Mouse (Mus musculus): ENCODE results near the gene Dennd5a.

Gene Dennd5a

GRCm38 (mm10) chr7:109963707-109964106 lies 3.4 kb upstream of the Dennd5a start:
- no peak for DNase-seq (ENCODE audit: low spot score in 2 of 2)

DNA sequence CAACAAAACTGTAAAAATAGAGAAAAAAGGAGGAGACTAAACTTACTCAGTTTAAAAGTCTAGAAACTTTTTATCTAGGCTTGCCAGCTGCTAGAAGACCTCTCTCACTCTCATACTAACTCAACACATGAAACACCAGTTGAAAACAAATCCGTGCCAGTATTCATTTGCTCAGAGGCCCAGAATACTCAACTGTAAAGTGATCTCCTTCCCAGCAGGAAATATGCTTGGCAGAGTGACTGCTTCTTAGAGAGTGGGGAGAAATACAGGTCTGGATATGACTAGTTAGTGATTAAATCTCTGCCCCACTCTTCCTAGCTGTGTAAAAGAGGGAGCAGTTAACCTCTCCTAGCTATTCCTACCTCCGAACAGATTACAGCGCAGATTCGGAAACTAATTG lies 2.3 kb upstream of the Dennd5a start:
- no peak for DNase-seq (ENCODE audit: low spot score in 2 of 2)

DNA sequence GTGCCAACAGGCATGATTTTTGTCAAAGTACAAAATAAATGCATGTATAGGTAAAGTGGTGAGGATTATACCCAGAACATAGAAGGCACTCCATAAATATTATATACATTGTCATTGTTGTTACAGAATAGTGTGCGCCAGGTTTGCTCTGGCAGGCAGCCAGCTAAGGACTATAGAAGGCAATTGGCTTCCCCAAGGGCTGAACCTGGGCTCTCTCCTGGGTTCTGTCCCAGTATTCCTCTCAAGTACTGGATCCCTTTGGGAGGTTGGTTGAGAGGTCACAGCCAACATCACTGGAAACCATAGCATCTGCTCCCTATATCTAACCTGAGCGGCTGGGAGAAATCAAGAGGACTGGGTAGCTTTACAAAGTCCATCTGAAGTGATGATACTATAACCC lies 1.3 kb upstream of the Dennd5a start:
- no peak for DNase-seq (ENCODE audit: low spot score in 2 of 2)

- no peak for DNase-seq (ENCODE audit: low spot score in 2 of 2)
Observed at GRCm38 (mm10) chr7:109960613-109961154, 414 bp upstream of the Dennd5a start.

GRCm38 (mm10) chr7:109958843-109959715 lies 1.2 kb downstream of the Dennd5a start:
- DNase-seq (ENCODE audit: low spot score in 2 of 2): no peak

DNA sequence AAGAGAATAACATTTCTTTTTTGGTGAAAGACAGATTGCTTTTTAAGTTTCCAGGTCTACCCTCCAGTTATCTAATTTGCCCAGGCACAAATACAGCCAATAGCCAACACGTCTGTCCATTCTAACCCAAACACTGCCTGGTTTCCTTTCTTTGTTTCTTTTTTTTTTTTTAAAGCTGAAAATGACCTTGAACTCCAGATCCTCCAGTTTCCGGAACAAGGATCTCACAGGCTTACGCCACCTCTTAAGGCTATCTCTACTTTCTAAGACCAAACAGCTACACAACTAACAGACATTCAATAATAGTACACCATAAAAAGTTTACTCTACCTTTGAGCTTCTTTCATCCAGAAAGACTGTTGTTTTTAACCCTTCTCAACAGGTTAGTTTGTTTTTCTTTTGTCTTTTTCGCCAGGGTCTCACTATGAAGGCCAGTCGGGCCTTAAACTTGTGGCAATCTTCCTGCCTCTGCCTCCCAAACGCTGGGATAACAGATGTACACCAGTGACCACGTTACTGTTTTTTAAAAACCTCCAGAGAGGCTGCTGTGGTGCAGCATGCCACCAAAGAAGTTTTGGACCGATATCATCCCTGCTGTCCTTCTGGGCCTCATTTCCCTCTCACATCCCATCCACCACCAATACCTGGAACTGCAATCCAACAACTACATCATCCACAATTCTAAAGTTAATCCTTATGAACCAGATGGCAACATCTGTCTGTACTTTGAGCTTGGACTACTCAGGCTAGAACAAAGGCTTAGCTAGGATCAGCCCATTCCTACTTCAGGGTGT lies 2.1 kb downstream of the Dennd5a start:
- DNase-seq (ENCODE audit: low spot score in 2 of 2): no peak

DNA sequence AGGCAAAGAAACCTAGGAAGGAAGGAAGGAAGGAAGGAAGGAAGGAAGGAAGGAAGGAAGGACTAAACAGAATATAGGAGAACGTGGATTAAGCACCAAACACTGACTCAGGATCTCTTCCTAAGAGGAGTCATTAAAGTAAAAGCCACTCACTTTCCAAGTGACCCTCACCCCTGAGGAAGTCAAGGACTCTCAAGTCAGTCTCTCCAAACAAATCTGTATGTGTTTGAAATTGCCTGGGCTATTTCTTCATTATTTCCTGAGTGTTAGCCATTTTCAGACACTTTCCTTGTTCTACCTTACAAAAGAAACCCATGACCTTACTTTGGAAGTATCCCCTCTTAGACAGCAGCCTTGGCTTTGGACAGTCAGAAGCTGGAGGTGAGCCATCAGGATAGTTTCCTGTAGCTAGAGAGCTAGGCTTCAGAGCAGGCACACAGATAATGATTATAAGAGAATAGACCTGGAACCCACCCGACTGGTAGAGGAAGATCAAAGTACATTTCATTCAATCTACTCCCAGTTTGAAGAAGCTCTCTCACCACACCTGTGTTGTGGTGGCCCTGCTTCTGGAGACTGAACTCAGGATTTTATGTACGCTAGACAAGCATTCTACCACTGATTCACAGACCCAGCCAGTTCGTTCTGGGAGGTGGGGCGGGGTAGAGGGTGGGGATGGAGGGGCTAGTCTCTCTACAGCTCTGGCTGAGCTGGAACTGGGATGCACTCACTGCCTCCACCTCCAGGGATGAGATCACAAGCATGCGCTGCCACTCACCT lies 5.5 kb downstream of the Dennd5a start:
- no peak for DNase-seq (ENCODE audit: low spot score in 2 of 2)

DNA sequence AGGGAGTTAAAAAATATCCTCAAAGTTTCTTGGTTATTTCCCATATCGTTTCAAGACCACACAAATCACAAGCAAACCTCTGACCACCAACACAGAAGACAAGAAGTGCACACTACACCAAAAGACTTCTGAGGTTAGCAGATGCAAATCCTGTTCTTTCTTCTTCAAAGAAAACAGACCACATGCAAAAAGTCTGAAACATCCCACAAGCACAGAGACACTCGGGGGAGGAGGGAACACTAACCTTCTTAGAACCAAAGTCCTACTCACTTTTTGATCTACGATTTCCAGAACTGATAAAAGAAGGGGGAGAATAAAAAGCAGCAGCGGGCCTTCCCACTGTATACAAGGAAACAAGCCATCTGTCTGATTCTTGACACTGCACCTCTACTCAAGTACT lies 9.0 kb downstream of the Dennd5a start:
- DNase-seq (ENCODE audit: low spot score in 2 of 2): no peak

DNA sequence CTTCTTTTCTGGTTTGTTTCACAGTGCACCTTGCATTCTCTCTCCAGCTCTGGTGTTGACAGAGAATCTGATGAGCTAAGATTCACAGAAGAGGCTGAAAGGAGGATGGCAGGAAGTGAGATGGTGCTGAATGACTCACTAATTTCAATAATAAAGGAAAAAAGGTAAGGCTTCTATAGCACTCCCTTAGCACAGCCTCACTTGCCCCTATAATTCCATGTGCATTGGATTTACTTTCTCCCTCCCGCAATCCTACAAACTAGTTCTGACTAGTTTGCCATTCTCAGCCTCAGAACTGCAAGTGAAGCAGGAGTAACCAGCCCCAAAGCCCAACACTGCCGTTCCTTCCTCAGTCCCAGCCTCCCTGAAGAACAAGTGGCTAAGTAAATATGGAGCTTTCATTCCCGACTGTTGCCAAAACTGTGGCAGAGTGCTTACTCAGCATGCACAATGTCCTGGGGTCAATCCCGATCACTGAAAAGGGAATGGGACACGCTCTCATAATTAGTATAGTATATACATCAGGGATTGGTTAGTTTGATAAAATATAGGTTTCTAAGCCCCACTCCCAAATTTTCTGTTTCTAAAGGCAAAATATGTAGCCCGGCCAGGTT lies 15.7 kb downstream of the Dennd5a start:
- DNase-seq (ENCODE audit: low spot score in 2 of 2): no peak

- no peak for DNase-seq (ENCODE audit: low spot score in 2 of 2)
Observed at GRCm38 (mm10) chr7:109929628-109930027, 30.6 kb downstream of the Dennd5a start.

GRCm38 (mm10) chr7:109928365-109928764 lies 31.9 kb downstream of the Dennd5a start:
- no peak for DNase-seq (ENCODE audit: low spot score in 2 of 2)

DNA sequence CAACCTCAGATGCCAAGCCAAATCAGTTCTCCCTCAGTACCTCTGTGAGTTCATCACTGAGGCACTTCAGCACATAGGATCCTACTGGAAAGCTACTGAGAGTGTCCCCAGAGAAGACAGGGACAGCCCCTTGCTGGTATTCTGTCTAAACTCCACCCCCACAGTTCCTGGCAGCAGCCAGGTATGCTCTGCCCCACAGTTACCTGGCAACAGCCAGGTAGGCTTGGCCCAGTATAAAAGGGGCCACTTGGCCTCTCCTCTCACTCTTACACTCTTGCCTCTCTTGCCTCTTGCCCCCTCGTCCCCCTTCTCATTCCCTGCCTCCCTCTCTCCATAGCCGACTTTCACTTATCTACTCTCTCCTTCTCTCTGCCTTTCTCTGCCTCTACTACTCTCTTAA lies 35.3 kb downstream of the Dennd5a start:
- DNase-seq (ENCODE audit: low spot score in 2 of 2): no peak

GRCm38 (mm10) chr7:109922889-109923288 lies 37.4 kb downstream of the Dennd5a start:
- DNase-seq (ENCODE audit: low spot score in 2 of 2): no peak

DNA sequence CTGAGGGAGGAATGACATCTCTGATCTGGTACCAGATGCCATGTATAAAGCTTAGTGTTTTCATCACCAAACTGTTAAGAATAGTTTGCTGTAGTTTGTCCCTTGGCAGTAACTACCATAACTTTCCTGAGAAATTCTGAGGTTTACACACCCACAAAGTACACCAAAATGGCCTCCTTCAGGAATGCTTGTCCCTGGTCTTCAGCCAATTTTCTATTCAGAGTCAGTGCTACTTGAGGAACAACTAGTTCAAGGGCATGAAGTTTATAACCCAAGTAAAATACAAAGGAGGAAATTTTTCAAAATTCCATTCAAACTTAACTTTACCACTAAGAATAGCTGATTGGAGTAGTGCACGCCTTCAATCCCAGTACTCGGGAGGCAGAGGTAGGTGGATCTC lies 54.1 kb downstream of the Dennd5a start:
- DNase-seq (ENCODE audit: low spot score in 2 of 2): no peak

DNA sequence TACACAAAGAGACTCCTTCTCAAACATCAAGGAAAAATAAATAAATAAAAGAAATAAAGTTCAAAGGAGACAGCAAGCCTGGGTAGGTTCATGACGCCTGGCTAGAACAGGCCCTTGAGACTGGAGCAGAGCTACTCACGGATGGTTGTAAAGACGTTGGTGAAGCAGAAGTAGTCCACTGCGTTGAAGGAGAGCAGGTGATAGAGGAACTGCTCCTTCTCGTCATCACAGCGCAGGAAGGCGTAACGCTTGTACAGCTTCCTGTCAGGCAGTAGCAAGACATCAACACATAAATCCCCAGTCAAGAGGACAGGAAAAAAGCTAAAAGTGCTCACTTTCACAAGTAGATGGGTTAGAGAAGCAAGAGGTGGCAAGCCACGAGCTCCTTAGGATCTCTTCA lies 59.3 kb downstream of the Dennd5a start:
- no peak for DNase-seq (ENCODE audit: low spot score in 2 of 2)

- no peak for DNase-seq (ENCODE audit: low spot score in 2 of 2)
Observed at GRCm38 (mm10) chr7:109898911-109899310, 61.4 kb downstream of the Dennd5a start.

DNA sequence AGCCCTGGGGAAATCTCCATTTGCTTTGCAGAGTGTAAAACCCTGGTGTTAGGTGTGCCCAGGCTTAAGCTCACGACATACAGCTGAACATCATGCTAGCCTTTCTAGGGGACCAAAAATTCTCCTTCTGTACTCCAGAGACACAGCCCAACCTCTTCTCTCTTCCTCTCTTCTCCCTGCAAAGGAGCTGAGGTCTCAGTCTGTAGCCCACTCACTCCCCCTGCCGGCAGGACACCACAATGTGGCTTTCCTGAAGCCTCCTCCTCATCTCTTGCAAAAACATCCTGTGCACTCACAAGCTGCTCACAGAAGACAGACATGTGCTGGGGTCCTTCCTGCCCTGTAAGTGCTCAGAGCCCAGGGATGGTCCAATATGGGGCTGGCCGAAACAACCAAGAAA lies 67.7 kb downstream of the Dennd5a start:
- DNase-seq (ENCODE audit: low spot score in 2 of 2): peak; percentile 62 to 68

DNA sequence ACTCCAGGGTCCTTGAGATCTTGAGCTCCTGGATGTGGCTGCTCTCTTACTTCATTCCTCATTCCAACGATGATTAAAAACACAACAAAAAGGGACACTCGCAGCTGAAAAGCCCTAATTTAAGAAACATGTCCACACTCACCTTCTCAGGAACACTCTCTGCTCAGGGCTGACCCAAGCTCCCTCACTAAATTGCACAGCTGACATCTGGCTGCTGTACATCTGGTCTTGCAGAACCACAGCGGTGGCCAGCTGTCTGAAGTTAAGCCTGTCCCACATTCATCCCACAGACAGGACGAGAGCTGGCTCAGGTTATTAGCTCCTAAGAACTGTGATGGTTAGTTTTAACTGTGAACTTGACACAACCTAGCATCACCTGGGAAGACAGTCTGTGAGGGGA lies 68.5 kb downstream of the Dennd5a start:
- DNase-seq (ENCODE audit: low spot score in 2 of 2): no peak

DNA sequence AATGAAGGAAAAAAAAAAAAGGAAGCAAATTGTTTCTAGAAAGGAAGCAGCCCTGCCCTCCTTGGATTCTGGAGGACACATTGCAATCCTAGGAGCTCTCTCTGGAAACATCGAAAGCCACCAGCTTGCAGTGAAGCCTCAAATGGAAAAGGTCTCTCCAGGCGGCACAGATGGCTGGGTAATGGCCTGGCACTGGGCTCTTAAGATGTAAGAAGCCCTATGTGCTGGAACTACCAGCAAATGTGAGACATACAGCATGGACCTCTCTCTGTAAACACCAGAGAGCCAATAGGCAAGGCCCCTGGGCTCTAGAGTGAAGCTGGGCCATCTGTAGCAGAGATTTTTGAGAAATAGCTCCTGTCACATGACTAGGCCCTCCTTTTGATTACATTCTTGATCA lies 70.0 kb downstream of the Dennd5a start:
- DNase-seq (ENCODE audit: low spot score in 2 of 2): no peak

GRCm38 (mm10) chr7:109889300-109889699 lies 71.0 kb downstream of the Dennd5a start:
- no peak for DNase-seq (ENCODE audit: low spot score in 2 of 2)

DNA sequence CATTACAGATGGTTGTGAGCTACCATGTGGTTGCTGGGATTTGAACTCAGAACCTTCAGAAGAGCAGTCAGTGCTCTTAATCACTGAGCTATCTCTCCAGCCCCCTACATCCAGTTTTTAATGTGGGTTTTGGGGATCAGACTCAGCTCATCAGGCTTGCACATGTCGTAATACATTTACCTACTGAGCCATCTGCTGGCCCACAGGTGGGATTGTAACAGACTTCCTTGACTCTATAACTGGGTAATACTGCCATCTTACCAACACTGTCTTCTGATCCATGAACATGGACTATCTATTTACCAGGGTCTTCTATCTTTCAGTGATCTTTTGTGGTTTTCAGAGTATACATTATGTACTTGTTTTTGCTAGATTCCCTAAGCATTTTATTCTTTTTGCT lies 74.0 kb downstream of the Dennd5a start:
- no peak for DNase-seq (ENCODE audit: low spot score in 2 of 2)

DNA sequence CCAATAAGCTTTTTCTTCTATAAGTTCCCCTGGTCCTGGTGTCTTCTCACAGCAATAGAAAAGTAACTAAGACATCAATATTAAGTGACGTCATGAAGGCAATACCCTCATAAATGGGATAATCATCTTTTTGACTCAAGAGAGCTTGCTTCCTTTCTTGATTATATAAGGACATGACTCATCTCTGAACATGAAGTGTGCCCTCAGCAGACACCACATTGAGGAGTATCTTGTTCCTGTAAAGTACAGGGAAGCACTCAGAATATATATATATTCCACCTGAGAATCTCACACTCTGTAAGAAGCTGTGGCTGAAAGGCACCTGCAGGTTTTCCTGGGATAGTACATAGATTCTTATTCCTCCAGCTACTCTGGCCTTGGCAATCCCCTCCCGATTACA lies 77.7 kb downstream of the Dennd5a start:
- DNase-seq (ENCODE audit: low spot score in 2 of 2): no peak

Data from frontal cortex, postnatal 25 days (tissue).